Mouse (Mus musculus) heart, postnatal 4 days (tissue): Measurements from ENCODE around the gene Olfr1443. TPM values are rescaled to one million over a fixed set of nuclear protein-coding genes. Genes with fewer than 3 reads are reported as not detected.
"Not testable (repeated sequence)": the region's sequence is repeated elsewhere in the genome, so short reads cannot be mapped to it uniquely, and the experiment has no call there.

Experiments
- DNase-seq: peaks from one replicate; pipeline ENCODE4 v3.0.0; 2021
- total RNA-seq, 2 experiments: library from RNA; stranded (reverse); gene quantifications; 2 replicates each; pipeline ENCODE4 v1.2.3; 2021

Olfr1443 gene
- not detected for total RNA-seq

- DNase-seq = no peak
These were observed at the start of gene Olfr1443 for GRCm38 (mm10) chr19:12677812-12678211. TSS of gene Olfr1443 (plus strand) at chr19:12678112.

GRCm38 (mm10) chr19:12633176-12633575 is 44.7 kb upstream of the Olfr1443 start, which contains the start of gene Glyat:
TSS of gene Glyat (plus strand) at chr19:12633308.
- no peak for DNase-seq

- no peak for DNase-seq
These were observed 43.7 kb upstream of the Olfr1443 start for GRCm38 (mm10) chr19:12634259-12634658.

- DNase-seq = no peak
These were observed 42.9 kb upstream of the Olfr1443 start for GRCm38 (mm10) chr19:12634963-12635362.

- no peak for DNase-seq
These were observed 41.0 kb upstream of the Olfr1443 start for GRCm38 (mm10) chr19:12636863-12637262.

GRCm38 (mm10) chr19:12638049-12638448 is 39.9 kb upstream of the Olfr1443 start:
- DNase-seq = no peak

- DNase-seq = no peak
These were observed 28.4 kb upstream of the Olfr1443 start for GRCm38 (mm10) chr19:12649511-12649910.

- DNase-seq = no peak
These were observed 11.8 kb upstream of the Olfr1443 start for GRCm38 (mm10) chr19:12666156-12666555.

- DNase-seq = not testable (repeated sequence)
These were observed 9.3 kb upstream of the Olfr1443 start for GRCm38 (mm10) chr19:12668601-12669000.

- no peak for DNase-seq
These were observed 7.8 kb upstream of the Olfr1443 start, which contains the start of gene Olfr1442 for GRCm38 (mm10) chr19:12670139-12670538. TSS of gene Olfr1442 (plus strand) at chr19:12670439.

GRCm38 (mm10) chr19:12671051-12671450 is 6.9 kb upstream of the Olfr1443 start:
- no peak for DNase-seq

- no peak for DNase-seq
These were observed 6.7 kb downstream of the Olfr1443 start for GRCm38 (mm10) chr19:12684638-12685037.

- DNase-seq = no peak
These were observed 7.3 kb downstream of the Olfr1443 start for GRCm38 (mm10) chr19:12685231-12685630.

GRCm38 (mm10) chr19:12695590-12695989 is 17.7 kb downstream of the Olfr1443 start, which contains the start of gene Keg1:
TSS of gene Keg1 (plus strand) at chr19:12695786.
- no peak for DNase-seq

GRCm38 (mm10) chr19:12696221-12696620 is 18.3 kb downstream of the Olfr1443 start:
- DNase-seq = no peak

GRCm38 (mm10) chr19:12708458-12708857 is 30.5 kb downstream of the Olfr1443 start:
- no peak for DNase-seq

- DNase-seq = no peak
These were observed 31.1 kb downstream of the Olfr1443 start for GRCm38 (mm10) chr19:12708986-12709385.

GRCm38 (mm10) chr19:12719189-12719588 is 41.3 kb downstream of the Olfr1443 start:
- DNase-seq = no peak

GRCm38 (mm10) chr19:12720463-12720862 is 42.6 kb downstream of the Olfr1443 start:
- no peak for DNase-seq

GRCm38 (mm10) chr19:12720919-12721318 is 43.0 kb downstream of the Olfr1443 start:
- DNase-seq = not testable (repeated sequence)

GRCm38 (mm10) chr19:12721596-12721995 is 43.7 kb downstream of the Olfr1443 start:
- not testable (repeated sequence) for DNase-seq

- peak; percentile 61 for DNase-seq
These were observed 44.4 kb downstream of the Olfr1443 start for GRCm38 (mm10) chr19:12722308-12722707.

- no peak for DNase-seq
These were observed 47.9 kb downstream of the Olfr1443 start for GRCm38 (mm10) chr19:12725851-12726250.

GRCm38 (mm10) chr19:12731036-12731435 is 53.1 kb downstream of the Olfr1443 start:
- DNase-seq = no peak

- DNase-seq = no peak
These were observed 54.0 kb downstream of the Olfr1443 start for GRCm38 (mm10) chr19:12731950-12732349.
